Mouse (Mus musculus): ENCODE data around the gene Tm7sf2. TPM values are rescaled to one million over a fixed set of nuclear protein-coding genes. Genes with fewer than 3 reads are reported as not detected.

The Tm7sf2 gene
- polyA plus RNA-seq, 1 experiment from 2014 or later: 43.7 TPM

GRCm38 (mm10) chr19:6061641-6062302, 6.4 kb downstream of the Tm7sf2 start:
- Histone ChIP-seq H3K4me3 (replicated peaks; ENCODE audit: low read depth, low read length) (peak overlapping the region; percentile 77), H3K9me3 (ENCODE audit: control insufficient read depth, low read length) (no peaks in the 10 kb centered on the region), H3K4me1 (ENCODE audit: control insufficient read depth, insufficient read depth, low read length) (peaks cover 31% of the 10 kb centered on the region), H3K27me3 (ENCODE audit: control insufficient read depth, insufficient read depth, low read length) (no peaks in the 10 kb centered on the region), H3K9ac (replicated peaks; ENCODE audit: low read length) (peak overlapping the region; percentile 91), H3K4me2 (ENCODE audit: low read length) (peak overlapping the region; percentile 100), H3K36me3 (ENCODE audit: control insufficient read depth, insufficient read depth, low read length) (peaks cover 7% of the 10 kb centered on the region), H3K27ac (replicated peaks; ENCODE audit: low read depth, low read length) (peak overlapping the region; percentile 89)
- ATAC-seq (ENCODE audit: low FRiP score, low TSS enrichment): no peak
- peak; percentile 47 for DNase-seq
- WGBS: 1% methylated on average over 44 of the region's 44 CpGs

GRCm38 (mm10) chr19:6061021-6061533, 7.1 kb downstream of the Tm7sf2 start, which contains the start of gene Znhit2:
Gene Znhit2, plus strand, starts transcription at chr19:6061192.
- under 1% methylated on average over 58 of the region's 58 CpGs for WGBS
- Histone ChIP-seq H3K27me3 (ENCODE audit: control insufficient read depth, insufficient read depth, low read length) (no peaks in the 10 kb centered on the region), H3K9ac (replicated peaks; ENCODE audit: low read length) (peak within 1 kb of the TSS; percentile 91), H3K4me2 (ENCODE audit: low read length) (peak within 1 kb of the TSS; percentile 100), H3K36me3 (ENCODE audit: control insufficient read depth, insufficient read depth, low read length) (peaks cover 7% of the 10 kb centered on the region), H3K4me1 (ENCODE audit: control insufficient read depth, insufficient read depth, low read length) (peaks cover 27% of the 10 kb centered on the region), H3K9me3 (ENCODE audit: control insufficient read depth, low read length) (no peaks in the 10 kb centered on the region), H3K27ac (replicated peaks; ENCODE audit: low read depth, low read length) (peak within 1 kb of the TSS; percentile 89), H3K4me3 (replicated peaks; ENCODE audit: low read depth, low read length) (peak within 1 kb of the TSS; percentile 77)
- DNase-seq (peak; percentile 95), ATAC-seq (ENCODE audit: low FRiP score, low TSS enrichment) (peak; percentile 35)

- ATAC-seq (ENCODE audit: low FRiP score, low TSS enrichment): no peak
- Histone ChIP-seq H3K9me3 (ENCODE audit: control insufficient read depth, low read length) (no peaks in the 10 kb centered on the region), H3K4me2 (ENCODE audit: low read length) (peak overlapping the region; percentile 87), H3K27ac (replicated peaks; ENCODE audit: low read depth, low read length) (no peak overlapping the region), H3K36me3 (ENCODE audit: control insufficient read depth, insufficient read depth, low read length) (peaks cover 25% of the 10 kb centered on the region), H3K4me1 (ENCODE audit: control insufficient read depth, insufficient read depth, low read length) (peaks cover 25% of the 10 kb centered on the region), H3K27me3 (ENCODE audit: control insufficient read depth, insufficient read depth, low read length) (no peaks in the 10 kb centered on the region), H3K9ac (replicated peaks; ENCODE audit: low read length) (no peak overlapping the region), H3K4me3 (replicated peaks; ENCODE audit: low read depth, low read length) (peak overlapping the region; percentile 81)
- WGBS: 89% methylated on average over 5 of the region's 5 CpGs
- no peak for DNase-seq
Measured at GRCm38 (mm10) chr19:6058966-6059365, 9.2 kb downstream of the Tm7sf2 start.

- Histone ChIP-seq H3K4me2 (ENCODE audit: low read length) (peak overlapping the region; percentile 87), H3K9ac (replicated peaks; ENCODE audit: low read length) (peak overlapping the region; percentile 79), H3K4me3 (replicated peaks; ENCODE audit: low read depth, low read length) (peak overlapping the region; percentile 81), H3K27ac (replicated peaks; ENCODE audit: low read depth, low read length) (no peak overlapping the region), H3K36me3 (ENCODE audit: control insufficient read depth, insufficient read depth, low read length) (peaks cover 30% of the 10 kb centered on the region), H3K4me1 (ENCODE audit: control insufficient read depth, insufficient read depth, low read length) (peaks cover 25% of the 10 kb centered on the region), H3K27me3 (ENCODE audit: control insufficient read depth, insufficient read depth, low read length) (no peaks in the 10 kb centered on the region), H3K9me3 (ENCODE audit: control insufficient read depth, low read length) (no peaks in the 10 kb centered on the region)
- 33% methylated on average over 5 of the region's 5 CpGs for WGBS
- no peak for ATAC-seq (ENCODE audit: low FRiP score, low TSS enrichment)
- no peak for DNase-seq
Measured at GRCm38 (mm10) chr19:6058513-6058912, 9.7 kb downstream of the Tm7sf2 start.

- WGBS: under 1% methylated on average over 63 of the region's 63 CpGs
- ATAC-seq (ENCODE audit: low FRiP score, low TSS enrichment): peak; percentile 91
- H3K27me3 ChIP-seq (ENCODE audit: control insufficient read depth, insufficient read depth, low read length): no peaks in the 10 kb centered on the region
Measured at GRCm38 (mm10) chr19:6057313-6058096, 10.7 kb downstream of the Tm7sf2 start, which contains the start of the genes Mrpl49 and Fau. Gene Mrpl49, minus strand, starts transcription at chr19:6057785. Gene Fau, plus strand, starts transcription at chr19:6057844.

GRCm38 (mm10) chr19:6056696-6057095, 11.5 kb downstream of the Tm7sf2 start:
- Histone ChIP-seq H3K4me3 (replicated peaks; ENCODE audit: low read depth, low read length) (peak overlapping the region; percentile 81), H3K9ac (replicated peaks; ENCODE audit: low read length) (peak overlapping the region; percentile 79), H3K4me2 (ENCODE audit: low read length) (peak overlapping the region; percentile 87), H3K4me1 (ENCODE audit: control insufficient read depth, insufficient read depth, low read length) (peaks cover 9% of the 10 kb centered on the region), H3K27ac (replicated peaks; ENCODE audit: low read depth, low read length) (no peak overlapping the region), H3K36me3 (ENCODE audit: control insufficient read depth, insufficient read depth, low read length) (peaks cover 48% of the 10 kb centered on the region), H3K9me3 (ENCODE audit: control insufficient read depth, low read length) (no peaks in the 10 kb centered on the region), H3K27me3 (ENCODE audit: control insufficient read depth, insufficient read depth, low read length) (no peaks in the 10 kb centered on the region)
- no peak for DNase-seq
- WGBS: 62% methylated on average over 4 of the region's 4 CpGs
- ATAC-seq (ENCODE audit: low FRiP score, low TSS enrichment): no peak

More at GRCm38 (mm10) chr19:6057313-6058096, 10.7 kb downstream of the Tm7sf2 start, which contains the start of the genes Mrpl49 and Fau:
- Histone ChIP-seq H3K4me2 (ENCODE audit: low read length) (peak within 1 kb of the TSS; percentile 87), H3K4me1 (ENCODE audit: control insufficient read depth, insufficient read depth, low read length) (peaks cover 17% of the 10 kb centered on the region), H3K9me3 (ENCODE audit: control insufficient read depth, low read length) (no peaks in the 10 kb centered on the region), H3K36me3 (ENCODE audit: control insufficient read depth, insufficient read depth, low read length) (peaks cover 40% of the 10 kb centered on the region), H3K27ac (replicated peaks; ENCODE audit: low read depth, low read length) (peak within 1 kb of the TSS; percentile 84), H3K9ac (replicated peaks; ENCODE audit: low read length) (peak within 1 kb of the TSS; percentile 79), H3K4me3 (replicated peaks; ENCODE audit: low read depth, low read length) (peak within 1 kb of the TSS; percentile 81)
- peak; percentile 100 for DNase-seq

GRCm38 (mm10) chr19:6054296-6054695, 13.9 kb downstream of the Tm7sf2 start:
- peaks cover 66% of the 10 kb centered on the region for H3K36me3 ChIP-seq (ENCODE audit: control insufficient read depth, insufficient read depth, low read length)
- no peaks in the 10 kb centered on the region for H3K27me3 ChIP-seq (ENCODE audit: control insufficient read depth, insufficient read depth, low read length)
- peaks cover 9% of the 10 kb centered on the region for H3K4me1 ChIP-seq (ENCODE audit: control insufficient read depth, insufficient read depth, low read length)
- no peak overlapping the region for H3K9ac ChIP-seq (replicated peaks; ENCODE audit: low read length)
- WGBS: 91% methylated on average over 5 of the region's 5 CpGs
- no peak overlapping the region for H3K4me2 ChIP-seq (ENCODE audit: low read length)
- ATAC-seq (ENCODE audit: low FRiP score, low TSS enrichment) (no peak), DNase-seq (no peak)
- no peaks in the 10 kb centered on the region for H3K9me3 ChIP-seq (ENCODE audit: control insufficient read depth, low read length)
- no peak overlapping the region for H3K4me3 ChIP-seq (replicated peaks; ENCODE audit: low read depth, low read length)
- no peak overlapping the region for H3K27ac ChIP-seq (replicated peaks; ENCODE audit: low read depth, low read length)

GRCm38 (mm10) chr19:6052516-6052915, 15.7 kb downstream of the Tm7sf2 start:
- H3K4me2 ChIP-seq (ENCODE audit: low read length): no peak overlapping the region
- H3K4me1 ChIP-seq (ENCODE audit: control insufficient read depth, insufficient read depth, low read length): peaks cover 14% of the 10 kb centered on the region
- H3K9me3 ChIP-seq (ENCODE audit: control insufficient read depth, low read length): no peaks in the 10 kb centered on the region
- ATAC-seq (ENCODE audit: low FRiP score, low TSS enrichment) (no peak), DNase-seq (no peak)
- no peaks in the 10 kb centered on the region for H3K27me3 ChIP-seq (ENCODE audit: control insufficient read depth, insufficient read depth, low read length)
- WGBS: 88% methylated on average over 7 of the region's 7 CpGs
- peaks cover 77% of the 10 kb centered on the region for H3K36me3 ChIP-seq (ENCODE audit: control insufficient read depth, insufficient read depth, low read length)
- H3K9ac ChIP-seq (replicated peaks; ENCODE audit: low read length): no peak overlapping the region
- H3K4me3 ChIP-seq (replicated peaks; ENCODE audit: low read depth, low read length): no peak overlapping the region
- no peak overlapping the region for H3K27ac ChIP-seq (replicated peaks; ENCODE audit: low read depth, low read length)
